Mouse (Mus musculus): ENCODE measurements around the gene Crnn.
A peak's percentile ranks its signal among the peaks of the same experiment; 100 is the strongest.

The Crnn gene

GRCm38 (mm10) chr3:93144510-93145051 lies at the start of gene Crnn:
Gene Crnn (plus strand): TSS chr3:93144787.
- no peak for DNase-seq

- DNase-seq, result no peak
Measured at GRCm38 (mm10) chr3:93096447-93096846, 48.1 kb upstream of the Crnn start.

- peak in 1 of 2 experiments; percentile 13 for DNase-seq
Measured at GRCm38 (mm10) chr3:93111668-93112067, 32.9 kb upstream of the Crnn start.

GRCm38 (mm10) chr3:93114481-93114880 lies 30.1 kb upstream of the Crnn start:
- DNase-seq, result peak in 1 of 2 experiments; percentile 41

DNA sequence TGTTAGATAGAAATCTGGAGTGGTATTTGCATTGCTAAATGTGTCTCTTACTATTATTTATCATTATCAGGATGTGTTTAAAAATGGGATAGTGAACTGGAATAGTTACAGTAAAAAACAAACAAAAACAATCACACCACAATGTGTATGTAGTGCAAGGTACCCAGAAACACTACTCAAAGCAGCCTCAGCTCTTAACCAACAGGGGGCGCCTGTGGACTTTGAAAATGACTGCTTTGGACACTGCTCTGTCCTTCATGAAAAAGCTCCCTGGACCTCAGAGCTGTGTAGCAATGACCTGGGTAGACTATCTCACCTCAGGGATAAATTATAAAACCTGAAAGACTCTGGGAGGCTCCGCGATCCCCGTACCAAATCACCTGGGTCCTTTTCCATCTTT lies 25.5 kb upstream of the Crnn start:
- peak in 1 of 2 experiments; percentile 26 for DNase-seq

- no peak for DNase-seq
Measured at GRCm38 (mm10) chr3:93128052-93128451, 16.5 kb upstream of the Crnn start.

GRCm38 (mm10) chr3:93129076-93129475 lies 15.5 kb upstream of the Crnn start:
- peak; percentile 49 to 75 for DNase-seq

DNA sequence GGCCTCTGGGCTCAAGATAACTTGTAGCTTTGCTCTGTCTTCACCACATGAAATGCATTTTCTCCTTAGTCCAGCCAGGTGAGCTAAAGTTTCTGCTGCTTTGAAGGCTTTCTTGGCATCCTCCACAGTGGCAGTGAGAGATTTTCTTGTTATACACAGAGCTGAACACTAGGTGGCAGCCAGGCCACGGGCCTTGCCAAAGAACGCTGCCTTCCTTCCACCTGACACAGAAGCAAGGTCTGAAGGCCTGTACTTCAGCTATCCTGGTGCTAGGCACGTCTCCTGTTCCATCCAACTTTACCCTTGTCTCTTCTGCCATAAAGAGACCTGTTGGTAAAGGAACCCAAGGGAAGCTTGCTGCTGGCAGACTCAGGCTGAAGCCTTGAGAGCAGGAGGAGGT lies 14.1 kb upstream of the Crnn start:
- peak; percentile 43 to 66 for DNase-seq

- no peak for DNase-seq
Measured at GRCm38 (mm10) chr3:93162502-93162901, 17.9 kb downstream of the Crnn start.

DNA sequence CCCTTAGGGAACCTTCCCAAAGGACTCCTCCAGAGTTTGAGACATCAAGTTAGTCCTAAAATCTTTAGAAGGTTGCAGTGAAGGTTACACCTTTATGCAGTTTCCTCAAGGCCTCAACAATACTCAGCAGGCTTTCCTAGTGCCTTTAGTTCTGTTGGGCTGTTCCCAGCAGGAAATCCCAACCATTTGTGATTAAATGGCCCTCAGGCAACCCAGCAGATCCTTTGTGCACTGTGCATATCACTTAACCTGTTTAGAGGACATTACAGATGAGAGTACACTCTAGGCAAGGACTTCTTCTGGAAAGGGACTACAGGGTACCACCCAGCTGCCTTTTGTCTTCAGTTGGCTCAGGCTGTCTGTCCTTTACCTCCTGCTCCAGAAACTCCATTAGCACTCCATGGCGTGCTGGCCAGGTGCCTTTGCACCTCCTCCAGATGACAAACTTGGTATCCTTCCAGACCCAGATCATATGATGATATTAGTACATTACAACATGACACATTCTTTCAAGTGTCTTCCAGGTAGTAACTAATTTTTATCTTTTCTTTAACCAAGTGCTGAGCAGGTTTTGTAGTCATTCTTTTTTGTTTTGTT lies 18.5 kb downstream of the Crnn start:
- no peak for DNase-seq

DNA sequence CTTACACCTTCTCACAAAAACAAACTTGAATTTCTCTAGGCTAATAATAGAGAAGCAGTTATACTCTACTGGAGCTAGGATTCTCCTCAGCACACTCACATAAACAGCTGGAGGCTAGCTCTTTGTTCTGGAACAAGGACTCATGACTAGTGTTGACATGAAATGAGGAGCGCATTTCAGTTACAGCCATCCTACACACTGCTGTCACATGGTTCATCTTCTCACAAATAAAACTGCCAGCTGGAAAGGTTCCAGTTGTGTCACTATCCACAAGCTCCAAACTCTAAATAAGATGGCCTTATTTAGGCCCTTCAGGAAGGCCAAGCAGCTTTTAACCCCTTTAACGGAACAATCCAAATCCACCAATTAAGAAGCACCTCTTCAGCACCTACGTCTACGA lies 36.3 kb downstream of the Crnn start:
- DNase-seq, result no peak

- no peak for DNase-seq
Measured at GRCm38 (mm10) chr3:93196978-93197377, 52.4 kb downstream of the Crnn start, which contains the start of gene Flg2. Gene Flg2 (plus strand): TSS chr3:93197278.

All from kidney, adult 8-10 months (tissue).